Mouse (Mus musculus): ENCODE measurements around the gene Rhox4a2.
"Not testable (repeated sequence)": the region's sequence is repeated elsewhere in the genome, so short reads cannot be mapped to it uniquely, and the experiment has no call there.

Gene Rhox4a2

DNA sequence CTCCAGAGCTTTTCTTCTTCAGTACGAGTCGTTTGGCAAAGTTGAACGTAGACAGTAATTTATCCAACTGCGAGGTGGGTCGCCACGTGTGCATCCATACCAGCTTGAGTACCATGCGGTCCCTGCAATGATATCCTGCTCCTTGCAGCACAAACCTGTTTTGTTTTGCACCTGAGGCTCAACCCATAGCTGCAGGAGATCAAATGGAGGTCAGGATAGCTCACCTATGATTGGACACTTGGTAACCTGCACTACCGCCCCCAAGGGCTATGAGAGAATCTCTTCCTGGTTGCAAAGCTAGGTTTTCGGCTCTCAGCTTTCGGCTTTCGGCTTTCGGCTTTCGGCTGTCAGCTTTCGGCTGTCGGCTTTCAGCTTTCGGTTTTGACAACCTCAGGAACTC lies at the start of gene Rhox4a2:
TSS of gene Rhox4a2 (plus strand) at position 301 of the 400 bp plus-strand sequence.
- not testable (repeated sequence) for DNase-seq

GRCm38 (mm10) chrX:37379728-37380127 lies 10.9 kb upstream of the Rhox4a2 start, which contains the start of gene Rhox3a2:
TSS of gene Rhox3a2 (plus strand) at chrX:37380028.
- DNase-seq: not testable (repeated sequence)

- DNase-seq: not testable (repeated sequence)
Observed at GRCm38 (mm10) chrX:37411767-37412166, 21.1 kb downstream of the Rhox4a2 start, which contains the start of gene Rhox2b. TSS of gene Rhox2b (plus strand) at chrX:37412067.

GRCm38 (mm10) chrX:37432194-37432593 lies 41.5 kb downstream of the Rhox4a2 start, which contains the start of gene Rhox4b:
TSS of gene Rhox4b (plus strand) at chrX:37432494.
- not testable (repeated sequence) for DNase-seq

Measured in right cerebral cortex, postnatal 4 days (tissue).